Mouse (Mus musculus): ENCODE measurements around the gene Hs3st5. TPM values are rescaled to one million over a fixed set of nuclear protein-coding genes. Genes with fewer than 3 reads are reported as not detected.

Hs3st5 gene
- polyA plus RNA-seq, 1 experiment, result 0.08 TPM

DNA sequence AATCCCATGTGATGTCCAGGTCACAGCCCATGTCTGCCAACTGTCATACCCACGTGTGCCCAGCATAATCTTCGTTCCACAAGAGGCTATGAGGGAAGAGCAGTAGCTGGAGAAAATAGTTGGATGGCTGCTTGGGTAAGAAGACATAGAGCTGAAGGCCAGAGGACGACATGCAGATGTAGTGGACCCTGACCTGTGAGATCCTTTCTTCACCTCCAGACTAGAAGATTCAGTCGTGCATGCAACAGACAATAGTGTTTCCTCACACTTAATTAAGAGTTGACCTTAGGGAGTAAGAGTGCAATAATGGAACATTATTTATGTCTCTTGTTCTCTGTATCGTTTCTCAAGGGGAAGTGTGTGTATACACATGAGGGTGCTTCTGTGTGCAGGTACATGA lies 300.4 kb downstream of the Hs3st5 start:
- DNase-seq, result no peak
- no peaks in the 10 kb centered on the region for H3K4me1 ChIP-seq (ENCODE audit: control insufficient read depth, insufficient read depth, low read length)
- 59% methylated on average over 5 of the region's 5 CpGs for WGBS
- no peak for TF ChIP-seq POLR2A (IDR thresholded peaks at IDR 0.05; ENCODE audit: borderline replicate concordance, extremely low read depth, low read depth, low read length)
- no peak for TF ChIP-seq CTCF (IDR thresholded peaks at IDR 0.05; ENCODE audit: insufficient read depth, low read length)
- H3K4me3 ChIP-seq (replicated peaks; ENCODE audit: extremely low read depth, low read depth, low read length), result no peak overlapping the region

DNA sequence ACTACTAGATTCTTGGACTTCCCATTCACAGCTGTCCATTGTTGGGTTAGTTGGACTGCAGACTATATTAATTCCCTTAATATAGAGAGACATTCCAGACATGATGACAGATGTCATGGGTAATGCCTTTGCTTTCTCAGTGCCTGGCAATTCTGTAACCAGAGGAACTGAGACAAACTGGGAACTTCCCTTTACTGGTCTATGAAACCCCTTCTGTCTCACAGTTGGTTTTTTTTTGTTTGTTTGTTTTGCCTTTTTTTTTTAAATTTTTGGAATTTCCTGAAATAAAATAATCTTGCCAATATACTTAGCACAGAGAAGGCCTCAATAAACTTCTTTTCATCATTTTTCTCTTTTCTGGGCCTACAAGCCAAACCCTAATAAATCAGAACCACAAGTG lies 312.3 kb downstream of the Hs3st5 start:
- Histone ChIP-seq H3K4me1 (ENCODE audit: control insufficient read depth, insufficient read depth, low read length) (no peaks in the 10 kb centered on the region), H3K4me3 (replicated peaks; ENCODE audit: extremely low read depth, low read depth, low read length) (no peak overlapping the region)
- TF ChIP-seq CTCF (IDR thresholded peaks at IDR 0.05; ENCODE audit: insufficient read depth, low read length) (no peak), POLR2A (IDR thresholded peaks at IDR 0.05; ENCODE audit: borderline replicate concordance, extremely low read depth, low read depth, low read length) (no peak)
- DNase-seq, result no peak

GRCm38 (mm10) chr10:36829079-36829478 lies 322.5 kb downstream of the Hs3st5 start:
- Histone ChIP-seq H3K4me1 (ENCODE audit: control insufficient read depth, insufficient read depth, low read length) (no peaks in the 10 kb centered on the region), H3K4me3 (replicated peaks; ENCODE audit: extremely low read depth, low read depth, low read length) (no peak overlapping the region)
- TF ChIP-seq POLR2A (IDR thresholded peaks at IDR 0.05; ENCODE audit: borderline replicate concordance, extremely low read depth, low read depth, low read length), result no peak
- TF ChIP-seq CTCF (IDR thresholded peaks at IDR 0.05; ENCODE audit: insufficient read depth, low read length), result no peak
- 62% methylated on average over 3 of the region's 3 CpGs for WGBS
- DNase-seq, result no peak

GRCm38 (mm10) chr10:36832204-36832603 lies 325.6 kb downstream of the Hs3st5 start:
- Histone ChIP-seq H3K4me1 (ENCODE audit: control insufficient read depth, insufficient read depth, low read length) (no peaks in the 10 kb centered on the region), H3K4me3 (replicated peaks; ENCODE audit: extremely low read depth, low read depth, low read length) (no peak overlapping the region)
- 73% methylated on average over 3 of the region's 3 CpGs for WGBS
- no peak for TF ChIP-seq POLR2A (IDR thresholded peaks at IDR 0.05; ENCODE audit: borderline replicate concordance, extremely low read depth, low read depth, low read length)
- TF ChIP-seq CTCF (IDR thresholded peaks at IDR 0.05; ENCODE audit: insufficient read depth, low read length), result no peak
- DNase-seq, result no peak

DNA sequence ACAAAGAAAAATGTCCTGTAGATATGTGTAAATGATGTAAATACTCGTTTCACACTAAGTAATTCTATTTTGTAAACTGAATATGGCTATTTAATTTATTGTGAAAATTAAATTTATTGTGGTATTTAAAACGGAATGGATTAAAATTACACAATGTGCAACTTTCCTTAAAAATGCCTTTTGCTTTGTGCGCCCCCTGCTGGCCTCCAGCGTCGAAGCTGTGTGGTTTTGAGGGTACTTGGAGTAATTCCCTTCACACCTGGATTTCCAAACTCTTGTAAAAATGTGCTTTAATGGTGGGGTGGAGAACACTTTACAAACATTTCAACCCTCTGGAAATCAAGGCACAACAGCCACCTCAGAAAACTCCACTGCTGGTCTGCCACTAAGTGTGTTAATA lies 327.6 kb downstream of the Hs3st5 start:
- DNase-seq, result no peak
- TF ChIP-seq CTCF (IDR thresholded peaks at IDR 0.05; ENCODE audit: insufficient read depth, low read length), result peak; percentile 51
- no peak for TF ChIP-seq POLR2A (IDR thresholded peaks at IDR 0.05; ENCODE audit: borderline replicate concordance, extremely low read depth, low read depth, low read length)
- 17% methylated on average over 5 of the region's 5 CpGs for WGBS

DNA sequence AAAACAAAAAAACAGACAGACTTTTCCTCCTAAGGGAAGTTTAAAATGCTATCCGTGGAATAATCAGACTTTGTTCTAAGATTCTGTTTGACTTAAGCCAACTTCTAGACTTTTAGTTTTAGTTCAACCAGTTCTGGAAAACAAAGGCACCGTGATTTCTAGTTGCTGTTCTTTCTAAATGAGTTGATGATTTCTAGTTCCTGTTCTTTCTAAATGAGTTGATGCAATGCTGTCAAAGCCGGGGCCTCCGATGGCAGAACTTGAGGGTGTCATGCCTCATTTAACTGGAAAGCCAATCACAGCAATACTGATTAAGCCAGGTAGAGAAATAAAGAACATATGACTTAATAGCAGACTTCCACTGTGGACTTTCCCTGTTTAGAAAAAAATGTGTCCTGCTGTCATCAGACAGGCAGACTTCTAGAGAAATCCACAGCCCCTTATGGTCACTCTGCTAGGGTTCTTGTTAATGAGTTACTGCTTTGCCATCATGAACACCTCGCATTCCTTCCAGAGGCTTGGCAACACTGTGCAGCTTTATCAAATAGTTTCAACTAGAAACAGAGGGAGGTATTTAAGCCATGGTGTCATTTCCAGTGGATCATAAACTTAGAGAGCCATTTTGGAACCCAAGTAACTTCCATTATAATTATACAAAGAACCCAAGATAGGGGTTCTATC lies 329.4 kb downstream of the Hs3st5 start:
- DNase-seq, result no peak
- Histone ChIP-seq H3K4me1 (ENCODE audit: control insufficient read depth, insufficient read depth, low read length) (no peaks in the 10 kb centered on the region), H3K4me3 (replicated peaks; ENCODE audit: extremely low read depth, low read depth, low read length) (no peak overlapping the region)
- TF ChIP-seq CTCF (IDR thresholded peaks at IDR 0.05; ENCODE audit: insufficient read depth, low read length) (no peak), POLR2A (IDR thresholded peaks at IDR 0.05; ENCODE audit: borderline replicate concordance, extremely low read depth, low read depth, low read length) (no peak)
- 78% methylated on average over 5 of the region's 5 CpGs for WGBS

More for the DNA sequence above, 327.6 kb downstream of the Hs3st5 start:
- Histone ChIP-seq H3K4me3 (replicated peaks; ENCODE audit: extremely low read depth, low read depth, low read length) (no peak overlapping the region), H3K4me1 (ENCODE audit: control insufficient read depth, insufficient read depth, low read length) (no peaks in the 10 kb centered on the region)

DNA sequence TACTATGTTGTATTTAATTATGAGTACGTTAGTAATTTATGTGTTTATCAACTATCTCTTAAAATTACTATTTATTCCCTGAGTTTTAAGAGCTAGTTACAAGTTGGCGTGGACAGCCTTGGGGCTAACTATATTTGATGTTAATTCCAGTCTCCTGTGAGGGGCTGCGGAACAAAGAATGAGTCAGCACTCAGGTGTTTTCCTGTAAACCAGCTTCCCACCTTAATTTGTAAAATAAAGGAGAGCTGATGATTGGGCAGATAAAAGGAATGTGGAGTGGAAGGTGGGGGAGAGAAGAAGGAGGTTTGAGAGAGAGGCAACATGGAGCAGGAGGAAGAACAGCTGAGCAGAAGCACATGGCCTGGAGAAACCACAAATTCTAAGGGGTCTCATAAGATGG lies 343.6 kb downstream of the Hs3st5 start:
- TF ChIP-seq POLR2A (IDR thresholded peaks at IDR 0.05; ENCODE audit: borderline replicate concordance, extremely low read depth, low read depth, low read length) (no peak), CTCF (IDR thresholded peaks at IDR 0.05; ENCODE audit: insufficient read depth, low read length) (no peak)
- no peak overlapping the region for H3K4me3 ChIP-seq (replicated peaks; ENCODE audit: extremely low read depth, low read depth, low read length)
- H3K4me1 ChIP-seq (ENCODE audit: control insufficient read depth, insufficient read depth, low read length), result no peaks in the 10 kb centered on the region
- DNase-seq, result no peak
- 87% methylated on average over 3 of the region's 3 CpGs for WGBS

DNA sequence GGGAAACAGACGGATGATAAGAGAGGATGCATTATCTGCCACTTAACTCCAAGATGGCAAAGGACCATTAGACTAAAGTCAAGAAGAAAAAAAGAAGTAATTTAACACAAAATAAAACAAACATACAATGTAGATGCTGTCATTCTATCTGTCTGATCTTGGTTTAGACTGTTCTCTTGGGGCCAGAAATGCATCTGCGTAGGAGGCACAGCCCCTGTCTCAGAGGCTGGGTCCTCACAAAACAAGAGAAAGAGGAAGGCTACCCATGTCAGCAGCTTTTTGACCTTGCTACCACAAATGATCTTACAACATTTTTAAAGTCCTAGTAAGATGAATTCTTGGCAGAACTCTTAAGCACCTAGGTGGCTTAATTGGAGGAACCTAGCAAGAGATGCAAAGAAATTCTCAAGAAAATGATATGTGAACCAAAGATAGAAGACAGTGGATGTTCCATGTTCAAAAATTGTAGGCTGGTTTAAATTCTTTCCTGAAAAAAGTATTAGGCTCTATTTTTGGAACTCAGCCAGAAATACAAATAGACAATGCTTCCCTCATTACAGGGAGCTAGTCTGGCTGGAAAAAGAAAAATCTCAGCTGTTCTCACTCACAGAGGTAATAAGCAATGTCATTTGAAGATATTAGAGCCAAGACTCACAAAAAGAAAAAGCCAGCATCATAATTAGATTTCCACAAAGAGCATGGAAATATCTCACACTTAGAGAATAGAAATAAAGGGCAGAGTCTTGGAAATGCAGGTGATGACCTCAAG lies 355.7 kb downstream of the Hs3st5 start:
- Histone ChIP-seq H3K4me3 (replicated peaks; ENCODE audit: extremely low read depth, low read depth, low read length) (no peak overlapping the region), H3K4me1 (ENCODE audit: control insufficient read depth, insufficient read depth, low read length) (no peaks in the 10 kb centered on the region)
- no peak for DNase-seq
- 79% methylated on average over 2 of the region's 2 CpGs for WGBS
- no peak for TF ChIP-seq CTCF (IDR thresholded peaks at IDR 0.05; ENCODE audit: insufficient read depth, low read length)
- no peak for TF ChIP-seq POLR2A (IDR thresholded peaks at IDR 0.05; ENCODE audit: borderline replicate concordance, extremely low read depth, low read depth, low read length)
